Mouse (Mus musculus): Measurements from ENCODE around the gene Fam83f. TPM values are rescaled to one million over a fixed set of nuclear protein-coding genes. Genes with fewer than 3 reads are reported as not detected.
"Not testable (repeated sequence)": the region's sequence is repeated elsewhere in the genome, so short reads cannot be mapped to it uniquely, and the experiment has no call there.

The Fam83f gene
- total RNA-seq, 2 experiments from 2014 or later: 0.20 to 0.22 TPM

GRCm38 (mm10) chr15:80735300-80735699 is 63.7 kb downstream of the Fam83f start:
- intact Hi-C loops (cut with DNase I): no loop called here

GRCm38 (mm10) chr15:80735708-80736107 is 64.1 kb downstream of the Fam83f start:
- DNase-seq; intact Hi-C loops (cut with DNase I): not testable (repeated sequence)

More at GRCm38 (mm10) chr15:80735300-80735699, 63.7 kb downstream of the Fam83f start:
- DNase-seq: no peak

- DNase-seq: no peak
- intact Hi-C loops (cut with DNase I): no loop called here
These were observed 64.9 kb downstream of the Fam83f start for GRCm38 (mm10) chr15:80736553-80736952.

- no peak for DNase-seq
- intact Hi-C loops (cut with DNase I): no loop called here
These were observed 66.6 kb downstream of the Fam83f start for GRCm38 (mm10) chr15:80738244-80738643.

GRCm38 (mm10) chr15:80739972-80740371 is 68.3 kb downstream of the Fam83f start:
- DNase-seq: no peak
- intact Hi-C loops (cut with DNase I): no loop called here

GRCm38 (mm10) chr15:80741836-80742235 is 70.2 kb downstream of the Fam83f start:
- intact Hi-C loops (cut with DNase I): no loop called here
- DNase-seq: no peak

- DNase-seq: no peak
- intact Hi-C loops (cut with DNase I): no loop called here
These were observed 71.4 kb downstream of the Fam83f start for GRCm38 (mm10) chr15:80742991-80743474.

- intact Hi-C loops (cut with DNase I): no loop called here
- no peak for DNase-seq
These were observed 72.0 kb downstream of the Fam83f start for GRCm38 (mm10) chr15:80743606-80744005.

- intact Hi-C loops (cut with DNase I): no loop called here
These were observed 73.2 kb downstream of the Fam83f start for GRCm38 (mm10) chr15:80744667-80745422.

GRCm38 (mm10) chr15:80748979-80749378 is 77.3 kb downstream of the Fam83f start:
- intact Hi-C loops (cut with DNase I): no loop called here

More at GRCm38 (mm10) chr15:80744667-80745422, 73.2 kb downstream of the Fam83f start:
- DNase-seq: no peak

More at GRCm38 (mm10) chr15:80748979-80749378, 77.3 kb downstream of the Fam83f start:
- DNase-seq: no peak

Small RNA genes lying within 50 kb of the gene (microRNA-seq; reads per million reads assigned to microRNA genes)
- gene Mir6957: 0 reads per million in 2 experiments

Other genes with a start within 250 kb of the Fam83f start
- gene Enthd1, start 106.7 kb upstream of the Fam83f start, total RNA-seq (2021): not detected
- 1 to 10 TPM in 1 of 2 experiments, under 1 TPM in 1; 0.07 to 1.4 TPM for gene Grap2, start 99.3 kb upstream of the Fam83f start, total RNA-seq (2021)
- gene Tnrc6b, start 39.5 kb downstream of the Fam83f start, total RNA-seq (2021): 10 to 100 TPM; 38.3 to 51.1 TPM

Measured in gastrocnemius, postnatal 36 days (tissue).